Mouse (Mus musculus) erythroblast, adult 5-6 weeks (primary cell): ENCODE data around the gene Kdm6b. TPM values are rescaled to one million over a fixed set of nuclear protein-coding genes. Genes with fewer than 3 reads are reported as not detected.

Experiments
- ATAC-seq: replicated peaks from 2 replicates; pipeline ENCODE4 v1.8.0; 2016; ENCODE audit warnings: moderate number of reproducible peaks, mild to moderate bottlenecking, moderate TSS enrichment, inconsistent platforms; ENCODE audit not compliant: poor library complexity, low FRiP score, severe bottlenecking
- total RNA-seq, 2 experiments: library from RNA; stranded (forward) in 1 of 2; stranded (reverse) in 1 of 2; fragments of 150-400 nt in 1 of 2; fragments of 200-764, 138-1000 nt in 1 of 2; gene quantifications; 2 replicates each; pipeline versions ENCODE4 v1.2.3 to v1.2.4; 2015 to 2017; ENCODE audit warnings: low replicate concordance in 2 of 2

Kdm6b gene
- total RNA-seq, 2 experiments from 2014 or later = 1.5 to 5.8 TPM

DNA sequence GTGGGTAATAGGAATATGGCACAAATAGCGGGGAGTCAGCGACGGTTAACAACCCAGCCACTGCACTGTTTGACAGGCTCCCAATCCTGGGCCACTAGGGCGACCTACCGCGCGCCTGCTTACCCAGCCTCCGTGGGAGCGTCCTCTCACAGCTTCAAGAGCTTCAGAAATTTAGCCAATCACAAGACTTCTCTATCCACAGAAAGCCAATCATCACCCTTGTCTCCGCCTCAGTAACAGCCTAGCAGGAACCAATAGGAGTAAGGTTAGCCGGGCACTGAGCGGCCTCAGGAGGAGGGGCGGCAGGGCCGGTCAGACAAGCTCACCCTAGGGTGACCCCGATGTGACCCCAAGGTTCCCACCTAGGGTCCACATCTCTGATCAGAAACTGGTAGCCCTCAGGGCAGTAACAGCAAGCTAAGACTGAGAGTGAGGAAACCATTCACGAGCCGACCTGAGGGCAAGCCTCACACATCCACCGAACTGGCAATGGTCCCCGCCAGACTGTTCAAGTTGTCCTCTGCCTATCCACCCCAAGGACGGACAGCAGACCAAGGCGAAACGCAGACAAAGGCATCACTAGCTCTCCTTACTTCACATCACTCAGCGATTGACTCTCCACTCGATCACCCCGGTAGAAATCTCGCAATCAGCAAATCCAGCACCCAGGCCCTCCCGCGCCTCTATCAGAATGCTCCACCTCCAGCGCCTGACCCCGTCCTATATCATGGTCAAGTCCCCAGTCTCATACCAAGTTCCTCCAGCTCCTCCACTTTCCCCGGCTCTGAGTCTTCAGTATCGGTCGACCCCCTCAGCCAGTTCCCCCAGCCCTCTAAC, 4.7 kb downstream of the Kdm6b start:
- peak; percentile 81 for ATAC-seq

DNA sequence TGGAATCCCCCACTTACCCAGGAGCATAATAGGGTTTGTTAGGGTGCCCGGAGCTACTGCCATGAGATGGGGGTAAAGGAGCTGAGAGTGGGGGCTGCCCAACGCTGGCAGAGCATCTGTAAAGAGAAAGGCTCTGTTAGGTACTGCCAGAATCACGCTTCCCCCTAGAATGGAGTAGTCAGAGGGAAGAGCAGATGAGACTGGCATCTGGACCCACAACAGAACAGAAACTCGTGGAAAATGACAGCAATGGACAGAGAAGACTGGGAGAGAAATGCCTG, 5.8 kb downstream of the Kdm6b start:
- no peak for ATAC-seq

DNA sequence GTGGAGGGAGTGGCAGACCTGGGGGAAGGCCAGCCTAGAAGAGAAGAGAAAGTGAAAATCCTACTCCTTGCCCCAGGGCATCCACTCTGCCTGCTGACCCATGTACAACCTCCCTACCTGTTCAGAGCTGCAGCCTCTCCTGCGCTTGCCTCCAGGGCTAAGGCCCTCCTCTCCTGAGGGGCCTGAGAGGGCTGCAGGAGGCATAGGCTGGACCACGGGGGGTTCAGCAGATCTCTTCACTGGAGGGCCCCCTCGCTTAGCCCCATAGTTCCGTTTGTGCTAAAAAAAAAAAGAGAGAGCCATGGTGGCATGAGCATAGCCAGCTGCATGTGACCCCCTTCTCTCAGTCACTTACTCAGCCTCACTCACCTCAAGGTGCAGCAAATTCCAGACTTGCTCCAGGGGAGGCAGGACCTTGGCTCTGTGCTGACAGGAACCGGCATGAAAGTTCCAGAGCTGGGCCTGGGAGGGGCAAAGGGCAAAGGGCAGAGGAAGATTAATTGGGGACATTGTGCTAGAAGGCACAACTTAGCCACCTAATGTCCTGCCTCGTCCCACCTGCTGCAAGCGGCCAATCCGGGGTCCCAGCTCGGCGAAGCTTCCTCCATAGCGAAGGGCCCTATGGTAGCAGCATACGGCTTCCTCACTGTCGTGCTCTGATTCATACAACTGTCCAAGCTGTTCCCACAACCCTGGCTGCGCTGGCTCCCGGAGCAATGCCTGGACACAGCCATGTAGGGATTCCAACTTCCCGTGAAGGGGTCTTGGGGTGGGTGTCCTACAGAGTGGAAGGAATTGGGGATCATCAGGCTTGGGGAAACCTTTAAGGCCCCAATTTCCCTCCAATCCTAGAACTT, 6.4 kb downstream of the Kdm6b start:
- no peak for ATAC-seq

GRCm38 (mm10) chr11:69406282-69406681, 7.2 kb downstream of the Kdm6b start:
- no peak for ATAC-seq

GRCm38 (mm10) chr11:69405397-69406200, 7.9 kb downstream of the Kdm6b start:
- no peak for ATAC-seq

DNA sequence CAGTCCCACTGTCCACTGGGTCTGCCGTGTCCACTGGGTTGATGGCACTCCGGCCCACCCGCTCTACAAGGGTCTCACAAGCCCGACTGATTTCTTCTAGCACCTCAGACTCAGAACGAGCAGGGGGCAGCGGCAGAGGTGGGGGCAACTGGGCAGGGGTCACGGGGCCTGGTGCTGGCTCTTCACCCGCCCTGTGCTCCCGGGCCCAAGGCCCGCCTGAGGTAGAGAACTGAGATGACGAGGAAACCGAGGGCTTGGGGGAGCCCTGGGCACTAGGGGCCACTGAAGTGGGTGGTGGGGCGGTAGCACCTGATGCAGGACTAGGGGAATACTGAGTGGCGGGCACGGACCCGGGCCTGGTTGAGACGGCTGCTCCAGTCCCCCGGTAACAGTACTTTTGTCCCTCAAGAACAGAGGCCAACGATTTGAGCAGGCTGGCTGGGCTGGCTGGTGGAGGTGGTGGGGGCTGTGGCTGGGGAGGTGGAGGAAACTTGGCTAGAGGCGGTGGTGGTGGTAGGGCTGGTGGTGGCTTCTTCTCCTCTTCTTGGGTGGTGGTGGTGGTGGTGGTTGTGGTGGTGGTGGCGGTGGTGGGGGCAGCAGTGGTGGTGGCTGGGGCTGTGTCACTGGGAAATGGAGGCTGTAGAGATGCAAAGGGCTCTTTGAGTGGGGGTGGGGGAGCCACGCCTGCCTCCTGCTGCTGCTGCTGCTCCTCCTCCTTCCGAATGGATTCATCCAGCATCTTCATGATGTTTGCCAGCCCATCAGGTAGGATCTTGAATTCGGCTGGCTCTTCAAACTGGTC, 8.7 kb downstream of the Kdm6b start:
- ATAC-seq = no peak

- no peak for ATAC-seq
Measured at GRCm38 (mm10) chr11:69403691-69404594, 9.5 kb downstream of the Kdm6b start.

GRCm38 (mm10) chr11:69401987-69402386, 11.5 kb downstream of the Kdm6b start:
- no peak for ATAC-seq

GRCm38 (mm10) chr11:69401210-69401637, 12.3 kb downstream of the Kdm6b start:
- peak; percentile 84 for ATAC-seq

DNA sequence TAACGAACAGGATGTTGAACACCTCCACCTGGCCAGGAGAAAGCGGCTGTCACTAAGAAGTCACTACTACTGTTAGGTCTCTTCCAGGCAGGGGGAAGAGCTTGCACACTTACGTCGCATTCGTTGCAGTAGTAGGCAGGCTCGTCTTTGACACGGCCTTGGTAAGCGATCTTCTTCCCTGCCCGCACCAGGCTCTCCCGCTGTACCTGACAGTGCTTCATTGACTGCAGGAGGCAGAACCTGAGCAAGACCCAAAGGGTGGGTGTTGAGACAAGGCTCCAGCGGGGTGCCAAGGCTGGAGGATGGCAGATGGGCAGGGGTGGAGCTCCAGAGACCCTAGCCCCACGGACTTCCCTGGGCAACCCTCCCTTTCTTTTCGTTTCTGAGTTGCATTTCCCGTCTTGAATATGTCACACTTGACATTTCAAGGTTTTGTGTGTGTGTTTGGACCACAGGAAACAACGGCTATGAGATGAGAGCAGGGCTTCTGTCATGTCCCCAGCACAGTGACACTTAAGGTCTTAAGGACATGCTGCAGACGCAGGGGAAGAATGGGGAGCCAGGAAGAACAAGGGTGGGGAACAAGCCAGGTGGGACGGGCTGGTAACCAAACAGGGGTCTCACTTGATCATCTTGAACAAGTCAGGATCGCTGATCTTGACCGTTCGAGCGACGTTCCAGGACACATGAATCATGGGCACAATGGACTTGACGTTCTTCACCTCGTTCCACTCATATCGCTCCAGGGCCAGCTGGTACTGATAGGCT, 13.2 kb downstream of the Kdm6b start:
- ATAC-seq = no peak

- ATAC-seq = no peak
Measured at GRCm38 (mm10) chr11:69399201-69400082, 14.0 kb downstream of the Kdm6b start.

- no peak for ATAC-seq
Measured at GRCm38 (mm10) chr11:69398486-69399200, 14.8 kb downstream of the Kdm6b start.

GRCm38 (mm10) chr11:69398059-69398458, 15.4 kb downstream of the Kdm6b start, which contains the start of gene Tmem88:
Gene Tmem88 (minus strand): TSS chr11:69398234.
- no peak for ATAC-seq

DNA sequence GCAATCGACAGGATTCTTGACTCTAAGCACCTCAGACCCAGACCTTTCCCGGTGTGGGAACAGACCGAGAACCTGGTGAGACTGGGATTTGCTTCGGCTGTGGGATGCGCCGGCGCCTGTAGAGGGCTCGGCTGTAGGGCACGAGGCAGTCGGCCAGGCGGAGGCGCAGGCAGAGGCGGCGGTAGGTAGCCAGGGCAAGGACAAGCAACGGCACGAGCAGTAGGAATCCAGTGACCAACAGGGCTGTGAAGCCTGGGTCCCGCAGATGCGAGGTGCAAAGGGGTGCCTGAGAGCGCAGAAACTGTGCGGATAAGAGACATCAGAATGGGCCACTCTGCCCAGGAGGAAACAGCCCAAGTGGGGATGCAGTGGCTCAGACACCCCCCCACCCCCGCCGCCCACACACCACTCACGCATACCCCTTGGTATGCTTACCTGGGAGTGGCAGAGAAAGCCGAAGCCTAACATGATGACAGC, 15.9 kb downstream of the Kdm6b start:
- no peak for ATAC-seq

GRCm38 (mm10) chr11:69396772-69397171, 16.7 kb downstream of the Kdm6b start:
- no peak for ATAC-seq
